Mouse (Mus musculus): ENCODE measurements around the gene Tmem216. TPM values are rescaled to one million over a fixed set of nuclear protein-coding genes. Genes with fewer than 3 reads are reported as not detected.

Tmem216 gene
- total RNA-seq (2021) (1 to 10 TPM; 5.5 to 5.8 TPM), polyA plus RNA-seq (2012; rRNA removed) (13.0 and 19.2 TPM in 2 replicates)
- long read RNA-seq, partial matches to known transcripts: 0 of 7 reads
- long read RNA-seq, other reads (novel, unspliced or antisense): 3 of 7 reads

DNA sequence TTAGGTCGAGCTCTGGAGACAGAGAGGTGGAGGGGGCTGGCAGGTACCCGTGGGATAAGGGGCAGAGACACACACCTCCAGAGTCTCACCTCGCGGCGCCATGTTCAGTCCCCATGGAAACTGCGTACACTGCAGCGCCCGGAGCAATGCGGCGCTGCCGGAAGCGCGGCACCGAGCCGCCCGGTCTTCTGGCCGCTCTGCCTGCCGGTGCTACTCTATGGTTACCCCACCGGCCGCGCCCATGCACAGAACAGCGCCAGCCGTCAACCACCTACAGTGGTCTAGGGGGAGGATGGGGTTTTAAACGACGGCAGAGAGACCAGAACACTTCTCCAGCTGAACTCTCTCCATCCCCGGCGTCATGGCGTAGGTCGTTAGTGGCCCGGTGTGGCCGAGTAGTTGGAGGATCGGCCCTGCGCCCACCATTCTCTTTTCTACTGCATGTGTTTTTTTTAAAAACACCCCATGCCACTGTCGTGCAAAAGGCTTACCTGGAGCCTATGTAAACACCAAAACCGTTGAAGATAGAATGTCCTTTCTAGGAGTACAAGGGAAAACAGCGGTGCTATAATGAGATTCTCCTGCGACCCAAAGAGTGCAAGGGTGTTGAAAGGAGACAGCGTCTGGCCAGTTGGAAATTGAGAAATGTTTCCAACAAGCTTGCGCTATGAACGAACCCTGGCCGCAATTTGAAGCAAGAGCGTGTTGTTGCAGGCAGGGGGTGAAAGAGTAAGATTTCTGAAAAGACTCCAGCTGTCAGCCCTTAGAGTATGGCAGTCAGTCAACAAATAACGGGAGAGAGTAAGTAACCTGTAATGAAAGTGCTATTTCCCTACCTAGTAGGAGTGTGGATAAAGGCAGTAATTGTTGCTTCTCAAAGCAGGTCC is at the start of gene Tmem216:
TSS of gene Tmem216 (minus strand) at position 615 of the 887 bp plus-strand sequence.
- Histone ChIP-seq H3K27ac (peak within 1 kb of the TSS; percentile 84), H3K27me3 (ENCODE audit: control insufficient read depth, insufficient read depth, low read length) (no peaks in the 10 kb centered on the region), H3K4me1 (ENCODE audit: control insufficient read depth, insufficient read depth, low read length) (0 out of 2 replicates have a peak, but pooled peaks cover 2% of the 10 kb centered on the region), H3K79me2 (replicated peaks; ENCODE audit: control insufficient read depth, insufficient read depth, low read length) (no peaks in the 10 kb centered on the region), H3K36me3 (ENCODE audit: control insufficient read depth, insufficient read depth, low read length) (peaks cover 2% of the 10 kb centered on the region; the same call in 1 of the 2 replicates), H3K9ac (ENCODE audit: low read depth, low read length) (peak within 1 kb of the TSS; percentile 62), H3K4me3 (peak within 1 kb of the TSS; percentile 84)
- intact Hi-C loops (cut with DNase I): loop anchor here (1.0 to 2.0 kb wide), 3 partner anchors 21 to 49 kb away; partner anchors contain the start of genes Cpsf7, Cyb561a3, Ddb1 and Tkfc
- peak; percentile 88 to 90 for DNase-seq
- TF ChIP-seq CTCF (IDR thresholded peaks at IDR 0.05): peak; percentile 30; the same call in 1 of the 2 replicates
- TF ChIP-seq POLR2A (IDR thresholded peaks at IDR 0.05; ENCODE audit: insufficient read depth, low read depth, low read length): peak; percentile 80
- 0 out of 2 replicates have a peak, but pooled peaks have one; percentile 30 for TF ChIP-seq EP300 (IDR thresholded peaks at IDR 0.05; ENCODE audit: insufficient read depth, low read depth, low read length)
- WGBS: 1% methylated on average over 43 of the region's 43 CpGs

DNA sequence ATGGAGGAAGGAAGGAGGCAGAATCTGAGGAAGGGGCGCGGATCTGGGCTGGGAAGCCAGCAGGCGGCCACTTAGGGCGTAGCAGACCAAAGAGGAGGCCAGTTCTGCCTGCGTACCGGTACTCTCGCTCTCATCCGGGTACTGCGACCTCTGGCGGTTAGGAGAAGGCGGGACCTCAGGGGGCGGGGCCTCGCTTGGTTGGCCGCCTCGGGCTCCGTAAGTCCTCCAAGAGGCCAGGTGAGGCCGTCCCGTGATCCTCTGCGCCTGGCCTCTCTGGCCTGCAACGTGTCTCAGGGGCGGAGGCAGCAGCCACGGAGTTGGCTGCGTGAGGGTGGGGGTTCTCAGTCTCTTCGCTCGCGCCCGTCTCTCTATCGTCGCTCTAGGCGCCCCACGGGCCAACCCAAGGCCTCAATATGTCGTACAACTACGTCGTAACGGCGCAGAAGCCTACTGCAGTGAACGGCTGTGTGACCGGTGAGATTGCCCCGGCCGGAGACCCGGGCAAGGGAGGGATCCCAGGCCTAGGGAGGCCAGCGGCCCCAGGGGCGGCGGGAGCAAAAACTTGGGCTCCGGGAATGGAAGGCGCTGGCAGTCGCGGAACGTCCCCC is 49.4 kb upstream of the Tmem216 start, which contains the start of the genes Ddb1 and Tkfc:
TSS of gene Ddb1 (plus strand) at position 35 of the 608 bp plus-strand sequence.
TSS of gene Tkfc (minus strand) at position 362 of the 608 bp plus-strand sequence.
- DNase-seq: peak; percentile 99
- no peaks in the 10 kb centered on the region for H3K27me3 ChIP-seq (ENCODE audit: control insufficient read depth, insufficient read depth, low read length)
- peaks cover 25% of the 10 kb centered on the region for H3K36me3 ChIP-seq (ENCODE audit: control insufficient read depth, insufficient read depth, low read length)
- peak within 1 kb of the TSS; percentile 88 for H3K9ac ChIP-seq (ENCODE audit: low read depth, low read length)
- H3K79me2 ChIP-seq (replicated peaks; ENCODE audit: control insufficient read depth, insufficient read depth, low read length): peaks cover 3% of the 10 kb centered on the region; the same call in 1 of the 2 replicates
- H3K27ac ChIP-seq: peak within 1 kb of the TSS; percentile 97
- TF ChIP-seq POLR2A (IDR thresholded peaks at IDR 0.05; ENCODE audit: insufficient read depth, low read depth, low read length) (peak; percentile 97), CTCF (IDR thresholded peaks at IDR 0.05) (peak; percentile 80), EP300 (IDR thresholded peaks at IDR 0.05; ENCODE audit: insufficient read depth, low read depth, low read length) (0 out of 2 replicates have a peak, but pooled peaks have one; percentile 12)
- peaks cover 7% of the 10 kb centered on the region for H3K4me1 ChIP-seq (ENCODE audit: control insufficient read depth, insufficient read depth, low read length)
- under 1% methylated on average over 49 of the region's 49 CpGs for WGBS
- peak within 1 kb of the TSS; percentile 76 for H3K4me3 ChIP-seq
- intact Hi-C loops (cut with DNase I): loop anchor here (1.0 kb wide), 2 partner anchors 28 to 50 kb away; partner anchors contain the start of genes Cyb561a3 and Tmem138

GRCm38 (mm10) chr19:10604534-10604933 is 48.5 kb upstream of the Tmem216 start:
- Histone ChIP-seq H3K27ac (peak overlapping the region; percentile 97), H3K79me2 (replicated peaks; ENCODE audit: control insufficient read depth, insufficient read depth, low read length) (peaks cover 3% of the 10 kb centered on the region; the same call in 1 of the 2 replicates), H3K4me1 (ENCODE audit: control insufficient read depth, insufficient read depth, low read length) (peaks cover 7% of the 10 kb centered on the region), H3K27me3 (ENCODE audit: control insufficient read depth, insufficient read depth, low read length) (no peaks in the 10 kb centered on the region), H3K36me3 (ENCODE audit: control insufficient read depth, insufficient read depth, low read length) (peaks cover 22% of the 10 kb centered on the region), H3K4me3 (peak overlapping the region; percentile 76), H3K9ac (ENCODE audit: low read depth, low read length) (peak overlapping the region; percentile 63)
- intact Hi-C loops (cut with DNase I): loop anchor here (5.0 kb wide), 2 partner anchors 62 to 157 kb away; no protein-coding TSS in a partner anchor
- 41% methylated on average over 3 of the region's 3 CpGs for WGBS
- no peak for DNase-seq
- TF ChIP-seq POLR2A (IDR thresholded peaks at IDR 0.05; ENCODE audit: insufficient read depth, low read depth, low read length): no peak
- no peak for TF ChIP-seq CTCF (IDR thresholded peaks at IDR 0.05)
- no peak for TF ChIP-seq EP300 (IDR thresholded peaks at IDR 0.05; ENCODE audit: insufficient read depth, low read depth, low read length)

DNA sequence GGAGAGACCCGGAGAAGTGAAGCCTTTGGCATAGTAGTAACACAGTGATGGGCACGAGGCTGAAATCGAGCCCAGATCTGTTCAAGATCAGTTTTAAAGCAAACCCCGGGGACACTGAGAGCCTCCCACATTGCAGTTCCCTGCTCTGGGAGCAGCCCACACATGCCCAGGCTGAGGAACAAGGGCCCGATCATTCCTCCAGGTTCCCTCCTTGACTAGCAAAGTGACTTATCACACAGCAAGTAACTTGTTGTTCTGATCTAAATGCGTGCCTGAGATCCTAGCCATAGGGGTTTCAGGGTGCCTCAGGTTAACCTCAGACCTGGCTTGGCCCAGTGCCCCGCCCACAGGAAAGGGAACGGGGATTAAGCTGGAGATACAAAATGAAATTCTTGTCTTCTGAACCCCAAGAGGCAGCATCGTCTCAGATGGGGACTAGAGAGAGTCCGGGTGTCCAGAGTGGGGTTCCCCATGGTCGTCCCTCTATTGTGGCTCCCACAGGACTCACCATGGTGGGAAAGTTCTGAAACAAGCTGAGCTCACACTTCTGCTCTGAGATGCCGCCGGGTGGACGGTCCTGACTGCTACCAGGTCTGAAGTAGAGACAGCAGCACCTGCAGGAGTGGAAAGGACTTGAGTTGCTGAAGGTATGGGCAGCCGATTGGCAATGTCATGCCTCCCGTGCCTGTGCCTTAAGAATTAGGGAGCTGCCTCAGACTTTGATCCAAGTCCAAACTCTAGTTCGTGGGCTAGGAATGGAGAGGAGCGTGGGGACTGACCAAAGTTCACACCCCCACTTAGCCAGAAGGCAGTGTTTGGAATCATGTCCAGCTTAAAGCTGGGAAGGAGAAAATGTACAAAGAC is 47.9 kb upstream of the Tmem216 start:
- no peak overlapping the region for H3K9ac ChIP-seq (ENCODE audit: low read depth, low read length)
- TF ChIP-seq POLR2A (IDR thresholded peaks at IDR 0.05; ENCODE audit: insufficient read depth, low read depth, low read length) (no peak), EP300 (IDR thresholded peaks at IDR 0.05; ENCODE audit: insufficient read depth, low read depth, low read length) (no peak), CTCF (IDR thresholded peaks at IDR 0.05) (no peak)
- peaks cover 7% of the 10 kb centered on the region for H3K4me1 ChIP-seq (ENCODE audit: control insufficient read depth, insufficient read depth, low read length)
- peaks cover 17% of the 10 kb centered on the region for H3K36me3 ChIP-seq (ENCODE audit: control insufficient read depth, insufficient read depth, low read length)
- 78% methylated on average over 18 of the region's 18 CpGs for WGBS
- no peaks in the 10 kb centered on the region for H3K27me3 ChIP-seq (ENCODE audit: control insufficient read depth, insufficient read depth, low read length)
- peaks cover 3% of the 10 kb centered on the region; the same call in 1 of the 2 replicates for H3K79me2 ChIP-seq (replicated peaks; ENCODE audit: control insufficient read depth, insufficient read depth, low read length)
- intact Hi-C loops (cut with DNase I): loop anchor here (1.0 to 5.0 kb wide), 3 partner anchors 62 to 157 kb away; partner anchors contain the start of gene Cpsf7
- no peak overlapping the region for H3K27ac ChIP-seq
- no peak for DNase-seq
- H3K4me3 ChIP-seq: no peak overlapping the region

Data from heart, adult 2 months (tissue).